Mouse (Mus musculus): ENCODE results near the gene Dusp22. TPM values are rescaled to one million over a fixed set of nuclear protein-coding genes. Genes with fewer than 3 reads are reported as not detected.

Dusp22 gene
- polyA plus RNA-seq, 1 experiment, result 10.3 TPM

GRCm38 (mm10) chr13:30736721-30737120, 76.9 kb downstream of the Dusp22 start:
- 41% methylated on average over 5 of the region's 5 CpGs for WGBS
- TF ChIP-seq CTCF (IDR thresholded peaks at IDR 0.05; ENCODE audit: extremely low read depth, insufficient read depth, insufficient read length, insufficient replicate concordance), result no peak
- no peak for TF ChIP-seq POLR2A (IDR thresholded peaks at IDR 0.05; ENCODE audit: low read depth, low read length)

GRCm38 (mm10) chr13:30737257-30737656, 77.5 kb downstream of the Dusp22 start:
- Histone ChIP-seq H3K36me3 (ENCODE audit: control insufficient read depth, insufficient read depth, low read length) (no peaks in the 10 kb centered on the region), H3K27ac (ENCODE audit: insufficient read depth, low read length) (peak overlapping the region; percentile 63), H3K27me3 (ENCODE audit: control insufficient read depth, insufficient read depth, low read length) (no peaks in the 10 kb centered on the region), H3K4me1 (ENCODE audit: control insufficient read depth, insufficient read depth, insufficient read length) (peaks cover 18% of the 10 kb centered on the region; the same call in 1 of the 2 replicates), H3K4me3 (ENCODE audit: extremely low read depth, insufficient read depth, insufficient read length) (no peak overlapping the region)
- TF ChIP-seq POLR2A (IDR thresholded peaks at IDR 0.05; ENCODE audit: low read depth, low read length) (no peak), CTCF (IDR thresholded peaks at IDR 0.05; ENCODE audit: extremely low read depth, insufficient read depth, insufficient read length, insufficient replicate concordance) (no peak)
- no peak for DNase-seq (ENCODE audit: low read depth in 1 of 2, low spot score in 2 of 2)
- WGBS, result 58% methylated on average over 2 of the region's 2 CpGs

More at GRCm38 (mm10) chr13:30736721-30737120, 76.9 kb downstream of the Dusp22 start:
- Histone ChIP-seq H3K27ac (ENCODE audit: insufficient read depth, low read length) (peak overlapping the region; percentile 72), H3K4me3 (ENCODE audit: extremely low read depth, insufficient read depth, insufficient read length) (no peak overlapping the region), H3K4me1 (ENCODE audit: control insufficient read depth, insufficient read depth, insufficient read length) (peaks cover 18% of the 10 kb centered on the region; the same call in 1 of the 2 replicates), H3K36me3 (ENCODE audit: control insufficient read depth, insufficient read depth, low read length) (no peaks in the 10 kb centered on the region), H3K27me3 (ENCODE audit: control insufficient read depth, insufficient read depth, low read length) (no peaks in the 10 kb centered on the region)
- DNase-seq (ENCODE audit: low read depth in 1 of 2, low spot score in 2 of 2), result peak in 1 of 2 experiments; percentile 47

GRCm38 (mm10) chr13:30738310-30738840, 78.6 kb downstream of the Dusp22 start:
- WGBS, result 61% methylated on average over 4 of the region's 4 CpGs
- Histone ChIP-seq H3K27me3 (ENCODE audit: control insufficient read depth, insufficient read depth, low read length) (no peaks in the 10 kb centered on the region), H3K4me1 (ENCODE audit: control insufficient read depth, insufficient read depth, insufficient read length) (peaks cover 18% of the 10 kb centered on the region; the same call in 1 of the 2 replicates), H3K27ac (ENCODE audit: insufficient read depth, low read length) (no peak overlapping the region; the same call in 1 of the 2 replicates), H3K4me3 (ENCODE audit: extremely low read depth, insufficient read depth, insufficient read length) (no peak overlapping the region), H3K36me3 (ENCODE audit: control insufficient read depth, insufficient read depth, low read length) (no peaks in the 10 kb centered on the region)
- DNase-seq (ENCODE audit: low read depth in 1 of 2, low spot score in 2 of 2), result no peak
- TF ChIP-seq CTCF (IDR thresholded peaks at IDR 0.05; ENCODE audit: extremely low read depth, insufficient read depth, insufficient read length, insufficient replicate concordance) (no peak), POLR2A (IDR thresholded peaks at IDR 0.05; ENCODE audit: low read depth, low read length) (no peak)

GRCm38 (mm10) chr13:30741172-30741571, 81.4 kb downstream of the Dusp22 start:
- Histone ChIP-seq H3K27ac (ENCODE audit: insufficient read depth, low read length) (no peak overlapping the region), H3K4me1 (ENCODE audit: control insufficient read depth, insufficient read depth, insufficient read length) (peaks cover 15% of the 10 kb centered on the region; the same call in 1 of the 2 replicates), H3K36me3 (ENCODE audit: control insufficient read depth, insufficient read depth, low read length) (no peaks in the 10 kb centered on the region), H3K4me3 (ENCODE audit: extremely low read depth, insufficient read depth, insufficient read length) (no peak overlapping the region), H3K27me3 (ENCODE audit: control insufficient read depth, insufficient read depth, low read length) (no peaks in the 10 kb centered on the region)
- DNase-seq (ENCODE audit: low read depth in 1 of 2, low spot score in 2 of 2), result no peak
- WGBS, result 83% methylated on average over 5 of the region's 5 CpGs
- no peak for TF ChIP-seq POLR2A (IDR thresholded peaks at IDR 0.05; ENCODE audit: low read depth, low read length)
- no peak for TF ChIP-seq CTCF (IDR thresholded peaks at IDR 0.05; ENCODE audit: extremely low read depth, insufficient read depth, insufficient read length, insufficient replicate concordance)

GRCm38 (mm10) chr13:30742411-30742970, 82.7 kb downstream of the Dusp22 start:
- WGBS, result 52% methylated on average over 6 of the region's 6 CpGs
- H3K36me3 ChIP-seq (ENCODE audit: control insufficient read depth, insufficient read depth, low read length), result no peaks in the 10 kb centered on the region
- DNase-seq (ENCODE audit: low read depth in 1 of 2, low spot score in 2 of 2), result no peak
- no peak overlapping the region for H3K27ac ChIP-seq (ENCODE audit: insufficient read depth, low read length)
- H3K4me3 ChIP-seq (ENCODE audit: extremely low read depth, insufficient read depth, insufficient read length), result no peak overlapping the region
- H3K4me1 ChIP-seq (ENCODE audit: control insufficient read depth, insufficient read depth, insufficient read length), result peaks cover 10% of the 10 kb centered on the region; the same call in 1 of the 2 replicates
- TF ChIP-seq POLR2A (IDR thresholded peaks at IDR 0.05; ENCODE audit: low read depth, low read length), result no peak
- H3K27me3 ChIP-seq (ENCODE audit: control insufficient read depth, insufficient read depth, low read length), result no peaks in the 10 kb centered on the region

DNA sequence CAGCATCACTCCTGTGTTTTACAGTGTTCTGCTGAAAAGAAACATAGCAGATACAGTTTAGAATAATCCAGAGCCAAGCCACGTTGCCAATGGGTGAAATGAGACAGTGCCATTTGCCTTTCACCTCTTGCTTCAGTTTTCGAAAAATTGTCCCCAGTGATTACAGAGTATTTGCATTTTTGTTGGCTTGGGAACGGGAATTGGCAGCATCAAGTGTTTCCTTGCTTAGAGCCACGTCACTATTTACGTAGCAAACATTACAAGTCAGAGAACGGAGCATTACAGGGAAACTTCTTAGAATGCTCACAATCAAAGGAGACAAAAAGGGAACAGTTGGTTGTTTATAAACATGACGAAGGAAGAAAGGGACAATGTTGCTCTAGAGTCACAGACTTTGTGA, 85.3 kb downstream of the Dusp22 start:
- no peaks in the 10 kb centered on the region for H3K36me3 ChIP-seq (ENCODE audit: control insufficient read depth, insufficient read depth, low read length)
- no peak overlapping the region for H3K27ac ChIP-seq (ENCODE audit: insufficient read depth, low read length)
- no peak for DNase-seq (ENCODE audit: low read depth in 1 of 2, low spot score in 2 of 2)
- no peak for TF ChIP-seq CTCF (IDR thresholded peaks at IDR 0.05; ENCODE audit: extremely low read depth, insufficient read depth, insufficient read length, insufficient replicate concordance)
- no peak for TF ChIP-seq POLR2A (IDR thresholded peaks at IDR 0.05; ENCODE audit: low read depth, low read length)
- 0 out of 2 replicates have a peak, but pooled peaks cover 2% of the 10 kb centered on the region for H3K4me1 ChIP-seq (ENCODE audit: control insufficient read depth, insufficient read depth, insufficient read length)
- WGBS, result 85% methylated on average over 7 of the region's 7 CpGs
- H3K27me3 ChIP-seq (ENCODE audit: control insufficient read depth, insufficient read depth, low read length), result no peaks in the 10 kb centered on the region
- H3K4me3 ChIP-seq (ENCODE audit: extremely low read depth, insufficient read depth, insufficient read length), result no peak overlapping the region

- H3K4me3 ChIP-seq (ENCODE audit: extremely low read depth, insufficient read depth, insufficient read length), result no peak overlapping the region
- DNase-seq (ENCODE audit: low read depth in 1 of 2, low spot score in 2 of 2), result no peak
- no peak for TF ChIP-seq CTCF (IDR thresholded peaks at IDR 0.05; ENCODE audit: extremely low read depth, insufficient read depth, insufficient read length, insufficient replicate concordance)
- TF ChIP-seq POLR2A (IDR thresholded peaks at IDR 0.05; ENCODE audit: low read depth, low read length), result no peak
- no peak overlapping the region for H3K27ac ChIP-seq (ENCODE audit: insufficient read depth, low read length)
- no peaks in the 10 kb centered on the region for H3K27me3 ChIP-seq (ENCODE audit: control insufficient read depth, insufficient read depth, low read length)
- H3K4me1 ChIP-seq (ENCODE audit: control insufficient read depth, insufficient read depth, insufficient read length), result peaks cover 5% of the 10 kb centered on the region
- H3K36me3 ChIP-seq (ENCODE audit: control insufficient read depth, insufficient read depth, low read length), result peaks cover 6% of the 10 kb centered on the region
- 68% methylated on average over 5 of the region's 5 CpGs for WGBS
These were observed 87.3 kb downstream of the Dusp22 start for GRCm38 (mm10) chr13:30747068-30747467.

All from spleen, adult 2 months (tissue).